Mouse (Mus musculus) T-cell, adult 2 months (primary cell): ENCODE measurements around the gene Thra.
A peak's percentile ranks its signal among the peaks of the same experiment; 100 is the strongest.
"Not testable (repeated sequence)": the region's sequence is repeated elsewhere in the genome, so short reads cannot be mapped to it uniquely, and the experiment has no call there.

Experiments
- DNase-seq: peaks from one replicate; pipeline ENCODE4 v3.0.0; 2022; ENCODE audit warnings: low spot score

Gene Thra

GRCm38 (mm10) chr11:98717904-98718303 lies 22.5 kb upstream of the Thra start:
- DNase-seq = peak; percentile 47

- DNase-seq = no peak
These were observed 19.7 kb upstream of the Thra start for GRCm38 (mm10) chr11:98720756-98721155.

- DNase-seq = no peak
These were observed 18.8 kb upstream of the Thra start for GRCm38 (mm10) chr11:98721458-98722226.

GRCm38 (mm10) chr11:98723098-98723497 lies 17.3 kb upstream of the Thra start:
- no peak for DNase-seq

- DNase-seq = no peak
These were observed 14.4 kb upstream of the Thra start for GRCm38 (mm10) chr11:98725926-98726506.

GRCm38 (mm10) chr11:98729119-98729588 lies 11.3 kb upstream of the Thra start, which contains the start of gene Med24:
TSS of gene Med24 (minus strand) at chr11:98729435.
- DNase-seq = peak; percentile 91

- no peak for DNase-seq
These were observed 9.7 kb upstream of the Thra start for GRCm38 (mm10) chr11:98730727-98731126.

GRCm38 (mm10) chr11:98731134-98731533 lies 9.3 kb upstream of the Thra start:
- DNase-seq = no peak

- DNase-seq = no peak
These were observed 6.4 kb upstream of the Thra start for GRCm38 (mm10) chr11:98734020-98734419.

GRCm38 (mm10) chr11:98735111-98735510 lies 5.3 kb upstream of the Thra start:
- DNase-seq = no peak

GRCm38 (mm10) chr11:98736176-98736575 lies 4.3 kb upstream of the Thra start:
- no peak for DNase-seq

GRCm38 (mm10) chr11:98737220-98737619 lies 3.2 kb upstream of the Thra start:
- DNase-seq = not testable (repeated sequence)

GRCm38 (mm10) chr11:98738428-98738911 lies 2.0 kb upstream of the Thra start:
- DNase-seq = no peak

- no peak for DNase-seq
These were observed 1.5 kb upstream of the Thra start for GRCm38 (mm10) chr11:98738925-98739324.

GRCm38 (mm10) chr11:98740026-98740392 lies 429 bp upstream of the Thra start:
- no peak for DNase-seq

- no peak for DNase-seq
These were observed 698 bp downstream of the Thra start for GRCm38 (mm10) chr11:98741051-98741620.

GRCm38 (mm10) chr11:98741622-98742396 lies 1.4 kb downstream of the Thra start:
- peak; percentile 77 for DNase-seq

- DNase-seq = no peak
These were observed 2.2 kb downstream of the Thra start for GRCm38 (mm10) chr11:98742397-98743291.

- DNase-seq = no peak
These were observed 3.4 kb downstream of the Thra start for GRCm38 (mm10) chr11:98743655-98744345.

- DNase-seq = no peak
These were observed 4.1 kb downstream of the Thra start for GRCm38 (mm10) chr11:98744456-98745019.
